Mouse (Mus musculus): Measurements from ENCODE around the gene Osbpl6. TPM values are rescaled to one million over a fixed set of nuclear protein-coding genes. Genes with fewer than 3 reads are reported as not detected.

Osbpl6 gene
- total RNA-seq, 2 experiments from 2014 or later, result 4.5 to 4.9 TPM

DNA sequence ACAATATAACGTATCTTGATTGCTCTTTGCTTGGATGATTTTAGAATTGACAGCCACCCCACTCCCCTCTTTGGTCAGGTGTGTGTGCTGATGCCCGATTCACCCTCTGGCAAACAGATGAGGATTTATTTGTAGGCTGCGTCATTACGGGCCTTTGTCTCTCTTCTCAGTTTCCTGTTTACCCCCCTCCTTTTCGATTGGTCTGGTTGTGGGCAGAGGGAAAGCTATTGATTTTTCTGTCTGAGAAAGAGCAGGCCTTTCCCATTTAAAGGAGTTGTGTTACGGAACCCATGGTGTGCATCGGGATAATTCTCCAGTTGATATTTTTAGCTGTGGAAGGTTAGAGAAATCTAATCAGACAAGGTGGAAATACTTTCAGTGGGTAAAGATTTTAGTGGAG is 85.9 kb downstream of the Osbpl6 start:
- intact Hi-C loops (cut with DNase I), result no loop called here
- DNase-seq, result no peak

DNA sequence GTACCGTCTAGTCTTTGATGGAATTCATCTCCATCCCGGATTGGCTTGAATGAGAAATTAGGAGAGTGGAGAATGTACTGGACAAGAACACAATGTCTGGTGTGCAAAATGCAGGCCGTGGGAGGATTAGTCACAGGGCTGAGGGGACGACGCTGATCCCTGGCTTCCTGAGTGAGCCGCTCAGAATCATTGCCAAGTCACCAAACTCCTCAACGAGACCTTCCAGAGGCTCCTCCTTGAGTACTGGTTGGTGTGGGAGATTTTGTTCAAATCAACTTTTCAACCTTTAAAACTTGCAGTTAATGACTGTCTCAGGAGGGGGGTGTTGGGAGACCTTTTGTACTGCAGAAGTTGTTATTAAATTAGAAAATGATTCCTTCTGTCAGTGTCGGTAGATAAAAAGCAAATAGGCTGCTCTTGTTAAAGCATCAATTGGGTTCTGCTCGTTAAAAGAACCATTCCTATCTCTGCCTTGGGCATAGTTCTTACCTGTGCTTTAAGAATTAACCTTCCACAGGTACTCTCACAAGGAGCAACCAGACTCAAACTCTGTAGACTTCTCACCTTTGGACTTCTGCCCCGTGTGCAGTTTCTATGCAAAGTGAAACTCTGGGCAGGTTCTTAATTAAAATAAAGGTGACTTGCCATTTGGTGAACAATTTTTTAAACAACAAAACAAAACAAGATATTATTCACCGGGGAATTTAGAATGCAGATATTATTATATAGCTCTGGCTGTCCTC is 89.9 kb downstream of the Osbpl6 start:
- no peak for DNase-seq
- intact Hi-C loops (cut with DNase I), result no loop called here

GRCm38 (mm10) chr2:76496749-76497140 is 90.4 kb downstream of the Osbpl6 start:
- no peak for DNase-seq
- intact Hi-C loops (cut with DNase I), result no loop called here

- no peak for DNase-seq
- intact Hi-C loops (cut with DNase I), result no loop called here
These were observed 92.6 kb downstream of the Osbpl6 start for GRCm38 (mm10) chr2:76498891-76499290.

DNA sequence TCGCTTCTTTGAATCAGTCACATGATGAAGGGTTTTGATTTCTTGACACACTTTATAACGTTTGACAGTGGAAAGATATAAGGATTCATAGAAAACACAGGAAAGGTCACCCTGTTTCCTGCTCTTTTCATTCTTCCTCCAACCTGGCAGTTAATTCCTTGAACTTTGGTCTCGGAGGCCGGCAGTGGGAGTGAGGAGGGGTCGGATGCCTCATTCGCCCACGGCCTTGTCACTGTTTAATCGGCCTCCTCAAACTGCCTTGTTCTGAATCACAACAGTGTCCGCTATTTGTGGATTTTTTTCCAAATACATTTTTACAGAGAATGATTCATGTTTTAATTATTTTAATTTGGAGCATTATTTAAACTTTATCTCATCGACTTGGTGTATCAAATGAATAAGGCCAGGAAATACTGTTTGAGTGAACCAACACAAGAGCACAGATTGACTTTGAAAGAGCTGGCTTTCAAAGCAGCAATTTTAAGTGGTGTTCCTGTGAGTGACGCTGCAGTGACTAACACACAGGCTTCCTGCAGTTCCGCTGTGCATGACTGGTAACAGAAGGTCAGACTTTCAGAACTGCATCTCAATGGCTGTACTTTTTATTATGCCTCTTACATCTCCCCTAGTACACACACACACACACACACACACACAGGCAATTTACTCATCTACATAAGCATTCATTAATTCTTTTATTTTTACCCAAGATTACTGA is 98.0 kb downstream of the Osbpl6 start:
- intact Hi-C loops (cut with DNase I), result no loop called here
- no peak for DNase-seq

DNA sequence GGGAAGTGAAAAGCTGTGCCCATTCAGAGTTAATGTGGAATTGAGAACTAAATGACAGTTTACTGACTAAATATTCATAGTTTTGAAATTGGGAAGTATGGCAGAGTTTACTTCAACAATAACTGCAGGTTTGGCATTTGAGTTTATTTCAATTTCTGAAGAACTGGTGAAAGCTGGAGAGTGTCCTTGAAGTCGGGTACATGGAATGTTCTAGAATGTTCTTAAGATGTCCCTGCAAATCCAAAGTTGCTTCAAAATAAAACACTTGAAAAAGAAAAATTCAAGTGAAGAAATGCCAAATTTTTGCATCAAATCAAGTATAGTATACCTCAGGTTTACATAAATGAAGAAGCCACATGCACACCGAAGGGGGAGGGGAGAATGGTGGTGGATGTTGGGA is 98.7 kb downstream of the Osbpl6 start:
- intact Hi-C loops (cut with DNase I), result no loop called here

DNA sequence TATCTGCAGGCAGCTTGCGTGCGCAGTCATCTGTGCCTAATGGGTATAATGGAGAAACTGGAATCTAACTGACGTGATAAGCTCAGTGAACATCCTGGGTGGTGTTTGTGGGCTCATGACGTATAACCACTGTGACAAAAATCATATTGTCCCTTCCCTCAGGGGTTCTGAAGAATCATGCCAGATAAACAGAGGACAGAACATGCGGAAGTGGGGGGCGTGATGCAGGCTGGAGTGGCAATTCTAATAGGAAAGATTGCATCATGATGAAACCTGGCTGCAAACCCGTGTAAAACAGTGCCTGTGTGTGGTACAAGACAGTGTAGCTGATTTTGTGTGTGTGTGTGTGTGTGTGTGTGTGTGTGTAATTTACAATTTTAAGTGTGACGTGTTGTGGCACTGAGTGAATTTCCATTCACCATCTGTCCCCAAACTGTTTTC is 105.0 kb downstream of the Osbpl6 start:
- intact Hi-C loops (cut with DNase I), result no loop called here
- DNase-seq, result no peak

More for the DNA sequence above, 98.7 kb downstream of the Osbpl6 start:
- DNase-seq, result no peak

GRCm38 (mm10) chr2:76512133-76512532 is 105.8 kb downstream of the Osbpl6 start:
- intact Hi-C loops (cut with DNase I), result no loop called here
- DNase-seq, result no peak

GRCm38 (mm10) chr2:76512888-76513287 is 106.6 kb downstream of the Osbpl6 start:
- no peak for DNase-seq

GRCm38 (mm10) chr2:76513296-76513695 is 107.0 kb downstream of the Osbpl6 start:
- DNase-seq, result no peak
- intact Hi-C loops (cut with DNase I), result no loop called here

More at GRCm38 (mm10) chr2:76512888-76513287, 106.6 kb downstream of the Osbpl6 start:
- intact Hi-C loops (cut with DNase I), result no loop called here

GRCm38 (mm10) chr2:76517471-76517870 is 111.2 kb downstream of the Osbpl6 start:
- intact Hi-C loops (cut with DNase I), result no loop called here
- no peak for DNase-seq

DNA sequence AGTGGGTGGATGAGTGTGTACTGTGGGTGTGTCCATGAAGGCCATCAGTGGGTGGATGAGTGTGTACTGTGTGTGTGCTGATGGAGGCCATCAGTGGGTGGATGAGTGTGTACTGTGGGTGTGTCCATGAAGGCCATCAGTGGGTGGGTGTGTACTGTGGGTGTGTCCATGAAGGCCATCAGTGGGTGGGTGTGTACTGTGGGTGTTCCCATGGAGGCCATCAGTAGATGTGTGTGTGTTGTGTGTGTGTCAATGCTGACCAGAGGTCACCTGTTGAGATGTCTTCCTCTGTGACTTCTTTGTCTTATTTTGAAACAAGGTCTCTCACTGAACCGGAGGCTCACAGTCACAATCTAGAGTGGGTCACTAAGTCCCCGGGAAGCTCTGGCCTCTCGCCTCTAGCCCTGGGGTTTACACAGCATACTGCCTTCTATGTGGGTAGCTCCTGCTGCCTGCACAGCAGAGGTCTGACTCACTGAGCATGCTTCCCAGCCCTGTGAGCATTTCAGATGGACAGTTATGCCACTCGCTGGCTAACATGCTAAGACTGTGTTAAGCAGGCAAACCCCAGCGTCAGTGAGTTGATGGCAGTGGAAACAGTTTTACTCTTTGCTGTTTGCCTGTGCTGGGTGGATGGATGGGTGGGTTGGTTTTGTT is 112.2 kb downstream of the Osbpl6 start:
- no peak for DNase-seq
- intact Hi-C loops (cut with DNase I), result no loop called here

DNA sequence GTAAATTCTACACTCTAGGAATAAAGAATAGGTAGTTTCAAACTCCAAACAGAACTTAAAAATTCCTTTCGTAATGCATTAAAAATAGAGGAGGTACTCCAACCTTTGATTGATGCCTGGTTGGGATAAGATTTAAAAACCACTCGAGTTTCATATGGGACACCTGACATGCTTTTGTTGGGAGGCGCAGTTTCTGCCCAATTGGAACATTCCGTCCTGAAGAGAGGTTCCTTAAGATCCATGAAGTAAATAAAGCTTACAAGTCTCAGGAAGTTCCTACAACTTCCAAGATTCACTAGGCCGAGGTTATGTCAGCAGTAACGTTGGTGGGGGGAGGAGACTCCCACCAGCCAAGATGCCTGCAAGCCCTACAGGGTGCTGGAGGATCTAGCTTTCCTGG is 115.3 kb downstream of the Osbpl6 start:
- intact Hi-C loops (cut with DNase I), result no loop called here

GRCm38 (mm10) chr2:76524451-76524850 is 118.1 kb downstream of the Osbpl6 start:
- intact Hi-C loops (cut with DNase I), result no loop called here
- DNase-seq, result no peak

More for the DNA sequence above, 115.3 kb downstream of the Osbpl6 start:
- no peak for DNase-seq

GRCm38 (mm10) chr2:76525645-76526044 is 119.3 kb downstream of the Osbpl6 start:
- no peak for DNase-seq
- intact Hi-C loops (cut with DNase I), result no loop called here

GRCm38 (mm10) chr2:76532490-76533126 is 126.3 kb downstream of the Osbpl6 start:
- no peak for DNase-seq
- intact Hi-C loops (cut with DNase I), result no loop called here

DNA sequence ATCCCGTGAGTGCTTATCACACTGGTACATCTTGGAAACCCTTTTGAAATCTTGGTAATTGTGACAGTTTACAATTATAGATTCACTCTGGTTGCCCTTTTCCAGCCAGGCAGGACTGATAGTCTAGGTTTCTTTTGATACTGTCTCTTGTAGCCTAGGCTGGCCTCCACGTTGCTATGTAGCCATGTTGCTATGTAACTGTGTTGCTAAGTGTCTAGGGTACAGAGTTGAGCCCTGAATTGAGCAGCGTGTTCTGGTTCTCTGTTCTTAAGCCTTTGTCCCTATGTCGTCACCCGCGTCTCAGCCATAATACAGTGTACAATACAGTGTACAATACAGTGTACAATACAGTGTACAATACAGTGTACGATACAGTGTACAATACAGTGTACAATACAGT is 128.6 kb downstream of the Osbpl6 start:
- intact Hi-C loops (cut with DNase I), result no loop called here
- DNase-seq, result no peak

GRCm38 (mm10) chr2:76541900-76542299 is 135.6 kb downstream of the Osbpl6 start:
- intact Hi-C loops (cut with DNase I), result no loop called here
- no peak for DNase-seq

- intact Hi-C loops (cut with DNase I), result no loop called here
- DNase-seq, result no peak
These were observed 136.6 kb downstream of the Osbpl6 start for GRCm38 (mm10) chr2:76542921-76543320.

- intact Hi-C loops (cut with DNase I), result no loop called here
- DNase-seq, result no peak
These were observed 139.2 kb downstream of the Osbpl6 start for GRCm38 (mm10) chr2:76545539-76545938.

DNA sequence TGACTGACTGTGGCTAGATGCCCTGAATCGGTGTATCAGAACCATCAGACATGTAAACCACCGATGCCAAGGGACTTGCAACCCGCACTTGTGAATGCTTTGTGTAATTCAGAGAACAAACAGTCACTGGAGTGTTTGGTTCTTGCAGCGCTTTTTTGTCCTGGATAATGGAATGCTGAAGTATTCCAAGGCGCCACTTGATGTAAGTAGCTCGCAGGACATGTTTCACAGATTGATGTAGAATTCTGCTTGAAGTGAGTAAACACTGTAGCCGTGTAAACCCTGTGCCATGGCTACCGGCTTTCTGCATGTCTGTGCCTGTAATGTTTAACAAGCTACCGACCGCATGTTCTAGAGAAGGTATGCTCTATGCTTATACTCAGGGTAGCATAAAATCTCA is 141.9 kb downstream of the Osbpl6 start:
- intact Hi-C loops (cut with DNase I), result no loop called here
- no peak for DNase-seq

Data from heart, postnatal 10 days (tissue).